Mouse (Mus musculus) left cerebral cortex, postnatal 36 days (tissue): ENCODE data around the gene Cbx4. TPM values are rescaled to one million over a fixed set of nuclear protein-coding genes. Genes with fewer than 3 reads are reported as not detected.

Experiments used
- DNase-seq, 2 experiments: peaks; one replicate each; pipeline ENCODE4 v3.0.0; 2021 to 2022; ENCODE audit warnings: low spot score in 2 of 2, mixed read lengths in 1 of 2
- intact Hi-C: fragments of 180-260 bp; cut with DNase I; formaldehyde crosslinking; loops from one replicate; pipeline ENCODE4 v1.15.1; 2025
- total RNA-seq, 2 experiments: library from RNA; stranded (reverse); gene quantifications; 2 replicates each; pipeline ENCODE4 v1.2.3; 2021

Gene Cbx4
- total RNA-seq, 2 experiments from 2014 or later = 60.9 to 68.6 TPM

DNA sequence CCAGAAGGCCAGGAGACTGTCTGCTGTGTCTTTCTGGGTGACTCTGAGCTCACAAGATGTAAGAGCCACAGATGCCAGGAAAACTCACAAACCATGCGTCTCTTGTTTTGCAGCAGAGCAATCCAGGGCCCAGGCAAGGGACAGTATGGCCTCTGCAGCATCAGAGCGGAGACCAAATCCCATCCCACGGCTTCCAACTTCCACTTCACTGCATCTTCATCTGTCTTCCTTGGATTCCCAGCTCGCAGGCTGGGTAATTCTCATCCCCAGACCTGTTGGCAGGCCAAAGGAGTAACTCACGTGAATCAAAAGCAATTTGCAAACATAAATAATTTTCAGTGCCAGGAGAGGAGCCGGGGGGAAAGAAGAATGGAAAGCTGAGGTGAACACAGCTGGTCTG is 13.0 kb downstream of the Cbx4 start:
- DNase-seq = no peak
- intact Hi-C loops = no loop called here

DNA sequence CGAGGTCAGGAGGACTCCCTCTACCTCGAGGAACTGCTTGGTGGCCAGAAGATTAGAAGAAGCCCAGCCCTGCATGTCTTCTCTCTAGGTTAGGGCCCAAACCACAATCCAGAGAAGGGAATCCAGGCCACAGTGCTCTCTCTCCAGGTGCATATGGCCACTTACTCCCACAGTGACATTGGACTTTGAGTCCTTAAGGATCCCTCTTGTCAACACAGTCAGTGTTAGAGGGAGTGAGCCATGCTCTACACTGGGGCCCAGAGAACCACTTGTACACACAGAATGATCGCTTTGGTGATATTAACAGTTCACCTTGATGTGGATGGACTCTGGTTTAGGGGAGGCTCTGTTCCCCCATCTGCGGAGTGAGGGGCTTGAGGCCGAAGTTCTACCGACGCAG is 13.8 kb downstream of the Cbx4 start:
- no peak for DNase-seq

DNA sequence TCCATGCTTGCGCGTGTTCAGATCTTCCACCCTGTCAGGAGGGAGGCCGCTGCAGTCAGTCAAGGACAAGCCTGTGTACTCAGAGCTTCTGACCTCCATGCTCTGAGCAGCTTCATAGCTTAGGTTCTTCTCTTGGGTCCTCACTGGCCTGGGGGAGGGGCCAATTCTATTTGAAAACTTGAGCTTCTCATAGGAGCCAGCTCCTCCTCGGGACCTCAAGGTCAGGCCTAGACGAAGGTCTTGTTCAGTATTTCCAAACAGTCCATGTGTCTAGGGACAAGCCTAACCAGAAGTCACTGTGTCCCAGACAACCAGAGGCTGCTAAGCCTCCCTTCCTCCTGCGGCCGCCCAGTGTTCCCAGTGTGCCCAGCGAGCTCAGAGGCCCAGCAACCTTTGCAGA is 19.2 kb downstream of the Cbx4 start:
- intact Hi-C loops = no loop called here
- no peak for DNase-seq

More for the DNA sequence above, 13.8 kb downstream of the Cbx4 start:
- intact Hi-C loops = no loop called here

DNA sequence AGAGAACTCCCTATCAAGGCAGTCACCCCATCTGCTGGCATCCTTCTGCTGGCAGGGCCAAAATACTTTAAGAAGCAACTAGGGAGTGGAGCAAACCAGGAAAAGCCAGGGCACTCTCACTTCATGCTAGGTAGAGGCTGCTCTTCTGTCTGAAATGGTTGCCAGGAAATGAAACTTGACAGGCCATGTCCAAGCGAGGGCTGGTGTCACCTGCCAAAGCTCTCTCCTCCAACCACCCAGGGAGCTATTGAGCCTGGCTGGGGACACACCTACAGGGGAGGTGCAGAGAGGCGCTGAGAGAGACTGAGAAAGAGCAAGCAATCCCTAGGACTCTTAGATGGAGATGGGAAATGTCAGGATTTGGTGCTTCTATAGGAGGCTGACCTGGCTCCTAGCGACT is 26.8 kb downstream of the Cbx4 start:
- DNase-seq = no peak
- intact Hi-C loops = no loop called here

DNA sequence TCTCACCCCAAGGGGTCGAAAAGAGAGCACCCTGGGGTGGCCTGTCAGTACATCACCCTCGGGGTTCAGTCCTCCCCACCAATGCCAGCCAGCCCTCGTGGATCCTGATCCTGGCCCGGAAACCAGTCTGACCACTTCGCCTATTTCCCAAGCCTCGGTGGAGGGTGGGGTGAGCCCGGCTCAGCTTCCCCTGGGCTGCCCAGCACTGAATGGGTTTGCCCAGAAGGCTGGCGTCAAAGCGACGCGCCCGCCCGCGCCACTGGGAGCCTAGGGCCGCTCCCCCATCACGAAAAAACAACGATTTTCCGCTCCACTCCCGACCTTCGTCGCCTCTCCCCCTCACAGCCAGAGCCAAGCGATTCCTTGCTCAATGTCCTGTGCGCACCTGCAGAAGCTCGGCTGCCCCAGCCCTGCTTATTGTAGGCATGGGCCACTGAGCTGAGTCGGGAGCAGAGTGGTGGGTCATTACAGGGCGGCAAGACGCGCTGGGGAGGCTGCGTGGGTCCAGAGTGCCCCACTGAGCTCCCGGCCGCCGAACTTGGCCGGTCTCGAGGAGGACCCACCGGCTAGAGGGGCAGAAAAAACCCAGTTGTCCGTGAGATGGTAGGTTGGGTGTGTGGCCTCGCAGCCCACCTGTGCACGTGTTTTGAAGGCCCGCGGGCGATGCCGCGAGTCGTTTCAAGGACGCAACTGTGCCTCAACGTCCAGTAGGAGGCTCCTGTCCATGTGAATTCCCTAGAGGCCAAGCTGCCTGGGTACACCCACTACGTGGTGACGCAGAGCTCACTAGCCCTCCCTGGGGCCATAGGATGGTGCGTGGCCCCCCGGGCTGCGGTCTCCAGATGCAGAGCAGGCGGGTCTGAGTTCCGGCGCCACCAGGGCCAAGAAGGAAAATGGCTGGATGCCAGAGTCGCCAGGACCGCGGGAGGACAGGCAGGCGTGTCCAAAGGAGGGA is 27.7 kb downstream of the Cbx4 start:
- peak in 1 of 2 experiments; percentile 17 for DNase-seq
- intact Hi-C loops = no loop called here

DNA sequence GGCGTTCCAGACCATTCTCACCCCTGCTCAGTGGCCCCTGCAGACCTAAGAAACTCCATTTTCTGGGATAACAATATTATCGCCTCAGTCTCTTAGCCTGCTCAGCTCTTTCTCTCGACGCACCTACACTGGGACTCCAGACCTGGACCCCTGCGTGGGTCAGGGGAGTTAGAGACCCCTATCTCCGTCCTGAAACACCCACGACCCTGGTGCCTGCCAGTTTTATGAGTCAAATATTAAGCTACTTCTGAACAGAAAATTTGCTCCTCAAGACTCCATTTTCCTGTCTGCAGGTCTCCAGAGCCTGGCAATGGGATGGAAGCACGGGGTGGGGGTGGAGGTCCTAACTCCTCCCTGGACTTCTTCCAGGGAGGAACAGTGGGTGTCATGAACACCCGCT is 28.7 kb downstream of the Cbx4 start:
- no peak for DNase-seq
- intact Hi-C loops = loop anchor here (1.0 to 2.0 kb wide), 2 partner anchors 16 to 28 kb away; partner anchors contain the start of gene Cbx8

DNA sequence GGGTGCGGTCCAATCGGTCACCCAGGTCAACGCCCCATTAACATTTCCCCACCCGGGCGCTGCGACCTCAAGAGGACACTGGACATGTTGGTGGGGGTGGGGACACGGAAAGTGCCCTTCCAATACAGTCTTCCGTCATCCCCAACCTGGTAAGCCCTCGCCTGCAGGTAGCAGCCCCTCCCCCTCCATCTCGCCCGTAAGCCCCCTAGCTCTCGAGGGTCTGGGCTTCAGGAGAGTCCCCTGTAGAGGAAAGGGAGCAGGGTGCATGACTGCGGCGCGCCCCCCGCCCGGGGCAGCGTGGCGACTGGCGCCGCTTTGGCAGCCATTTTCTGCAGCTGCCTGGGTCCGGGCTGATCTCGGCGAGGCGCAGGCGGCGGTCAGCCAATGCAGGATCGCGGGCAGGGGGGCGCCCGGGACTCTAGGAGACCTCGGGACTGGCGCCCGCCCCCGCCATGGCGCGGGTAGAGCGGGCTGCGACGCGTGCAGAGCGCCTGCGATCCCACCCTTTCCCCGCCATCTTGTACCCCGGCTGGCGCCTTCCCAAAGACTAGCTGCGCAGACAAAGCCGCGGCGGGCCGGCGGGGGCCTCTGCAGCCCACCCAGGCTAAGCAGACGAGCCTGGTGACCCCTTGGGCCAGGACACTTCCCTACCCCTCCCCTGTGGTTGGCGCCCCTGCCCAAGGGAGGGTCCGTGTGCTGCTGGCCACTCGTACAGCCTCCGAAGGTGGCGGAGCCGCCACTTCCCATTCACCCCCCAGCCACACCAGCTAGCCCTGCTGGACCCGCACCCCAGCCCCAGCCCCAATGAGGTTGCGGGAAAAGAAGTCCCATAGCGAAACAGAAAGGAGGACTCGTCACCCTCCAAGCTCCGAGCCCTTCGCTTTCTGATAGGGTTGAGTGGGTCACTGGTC is 29.5 kb downstream of the Cbx4 start:
- DNase-seq = peak in 1 of 2 experiments; percentile 69
- intact Hi-C loops = loop anchor here (1.0 to 2.0 kb wide), 2 partner anchors 16 to 29 kb away; partner anchors contain the start of gene Cbx8

DNA sequence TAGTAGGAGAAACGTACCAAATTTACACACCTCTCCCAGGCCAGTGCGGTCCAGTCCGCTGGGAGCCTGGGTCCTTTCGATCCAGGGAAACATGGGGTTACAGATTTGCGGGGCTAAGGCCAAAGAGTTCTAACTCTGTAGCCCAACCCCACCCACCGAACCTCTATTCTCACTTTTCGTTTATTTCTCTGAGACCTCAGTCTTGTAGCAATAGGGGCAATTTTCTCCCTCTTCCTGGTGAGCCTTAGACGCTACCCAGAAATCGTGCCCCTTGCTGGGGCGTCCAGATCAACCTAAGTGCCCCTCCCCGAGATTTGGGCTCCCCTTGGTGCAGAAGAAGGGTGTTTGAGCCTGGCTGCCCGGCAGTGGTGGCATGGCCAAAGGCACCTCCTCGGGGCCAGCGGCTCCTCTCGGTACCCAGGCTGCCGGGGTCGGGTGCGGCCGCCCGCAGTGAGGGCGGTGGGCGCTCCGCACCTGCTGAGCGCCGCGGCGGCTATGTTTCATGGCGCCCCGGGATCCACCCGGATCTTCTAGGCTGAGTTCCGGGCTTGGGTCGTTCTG is 30.4 kb downstream of the Cbx4 start:
- intact Hi-C loops = loop anchor here (2.0 kb wide), 1 partner anchor 15 kb away; the partner anchor contains the start of gene Cbx8
- DNase-seq = peak in 1 of 2 experiments; percentile 28

DNA sequence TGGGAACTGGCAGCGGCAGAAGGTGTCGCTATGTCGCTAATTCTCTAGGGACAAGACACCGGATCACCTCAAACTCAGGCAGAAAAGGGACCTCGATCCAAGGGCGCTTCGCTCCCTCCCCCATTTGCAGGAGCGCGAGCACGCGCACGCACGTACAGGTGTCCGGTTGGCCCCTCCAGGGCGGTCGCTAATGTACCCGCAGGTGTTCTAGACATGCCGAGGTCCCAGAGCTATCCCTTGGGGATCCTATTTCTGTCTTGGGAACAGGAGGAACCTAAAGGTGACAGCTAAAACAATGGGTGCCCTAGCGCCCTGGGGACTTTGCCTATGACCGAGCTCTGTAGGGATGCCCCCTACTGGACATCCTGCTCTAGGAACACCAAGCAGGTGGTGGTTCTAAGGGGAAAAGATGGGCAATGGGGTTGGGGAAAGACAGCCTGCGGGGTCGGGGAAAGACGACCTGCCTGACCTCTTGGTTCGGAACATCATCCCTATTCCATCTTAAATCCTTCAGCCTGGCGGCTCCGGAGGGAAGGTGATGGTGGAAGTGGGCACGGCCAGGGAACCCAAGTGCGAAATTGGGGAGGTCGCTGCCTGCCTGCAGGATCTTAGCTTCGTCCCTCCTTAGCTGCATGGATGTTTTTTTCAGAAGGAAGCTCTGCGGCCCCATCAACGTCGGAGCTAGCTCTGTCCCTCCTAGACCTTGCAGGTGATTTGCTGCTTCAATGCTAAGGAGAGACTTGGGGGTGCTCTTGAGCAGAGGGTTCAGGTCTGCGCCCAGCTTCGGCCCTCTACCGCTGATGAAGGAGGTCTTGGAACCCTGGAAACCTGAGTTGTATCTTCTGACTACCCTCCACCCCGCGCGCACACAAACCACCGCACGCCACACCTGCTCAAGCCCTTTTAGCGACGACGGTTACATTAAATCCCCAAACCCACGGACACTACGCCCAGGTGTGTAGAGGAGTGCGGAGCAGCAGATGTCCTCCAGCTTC is 31.4 kb downstream of the Cbx4 start:
- intact Hi-C loops = loop anchor here (5.0 kb wide), 1 partner anchor 133 kb away; no protein-coding TSS in a partner anchor
- peak in 1 of 2 experiments; percentile 23 for DNase-seq

DNA sequence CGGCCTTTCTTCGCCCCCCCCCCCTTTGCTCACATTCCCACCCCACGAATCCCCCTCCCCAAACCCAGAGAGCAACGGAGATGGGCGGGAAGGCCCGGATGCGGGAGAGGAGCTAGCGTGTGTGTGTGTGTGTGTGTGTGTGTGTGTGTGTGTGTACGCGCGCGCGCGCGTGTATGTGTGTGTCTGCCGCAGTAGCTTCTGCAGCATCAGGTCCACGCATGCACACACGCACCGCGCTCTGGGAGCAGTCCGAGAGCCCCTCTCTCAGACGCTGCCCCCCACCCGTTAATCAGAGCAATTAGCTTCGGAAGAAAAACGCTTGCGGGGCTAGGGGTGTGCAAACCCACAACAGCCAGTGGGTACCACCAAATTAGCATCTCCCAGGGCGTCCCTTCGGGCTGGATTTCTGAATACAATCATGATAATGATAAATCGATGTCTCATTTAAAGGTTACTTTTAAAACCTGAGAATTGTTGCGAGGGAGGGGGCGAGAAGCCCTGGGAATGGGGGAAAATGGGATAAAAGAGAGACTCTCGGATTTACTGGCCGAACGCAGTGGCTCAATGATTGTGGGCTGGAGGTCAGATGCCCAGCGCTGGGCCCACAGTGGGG is 32.2 kb downstream of the Cbx4 start:
- intact Hi-C loops = loop anchor here (5.0 kb wide), 1 partner anchor 133 kb away; no protein-coding TSS in a partner anchor
- peak in 1 of 2 experiments; percentile 55 for DNase-seq

DNA sequence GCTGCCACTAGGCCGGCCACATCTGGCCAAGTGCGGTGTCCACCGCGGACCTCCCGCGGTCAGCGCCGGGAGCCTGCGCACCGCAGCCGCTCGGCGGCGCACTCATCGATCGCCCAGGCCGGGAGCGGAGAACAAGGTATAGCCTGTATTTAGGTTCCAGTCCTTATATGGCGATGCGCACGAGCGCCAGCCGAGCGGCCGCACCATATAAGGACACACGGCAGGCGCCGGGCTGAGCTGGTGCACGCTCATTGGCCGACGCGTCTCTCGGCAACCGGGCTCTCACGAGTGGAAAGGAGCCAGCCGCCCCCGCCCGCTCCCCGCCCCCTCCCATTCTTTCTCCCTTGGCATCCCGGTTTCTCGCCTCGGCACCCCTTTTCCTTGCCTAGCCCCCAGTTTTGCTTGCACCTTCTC is 32.8 kb downstream of the Cbx4 start:
- DNase-seq = peak; percentile 86 to 88
- intact Hi-C loops = loop anchor here (5.0 kb wide), 1 partner anchor 134 kb away; no protein-coding TSS in a partner anchor

DNA sequence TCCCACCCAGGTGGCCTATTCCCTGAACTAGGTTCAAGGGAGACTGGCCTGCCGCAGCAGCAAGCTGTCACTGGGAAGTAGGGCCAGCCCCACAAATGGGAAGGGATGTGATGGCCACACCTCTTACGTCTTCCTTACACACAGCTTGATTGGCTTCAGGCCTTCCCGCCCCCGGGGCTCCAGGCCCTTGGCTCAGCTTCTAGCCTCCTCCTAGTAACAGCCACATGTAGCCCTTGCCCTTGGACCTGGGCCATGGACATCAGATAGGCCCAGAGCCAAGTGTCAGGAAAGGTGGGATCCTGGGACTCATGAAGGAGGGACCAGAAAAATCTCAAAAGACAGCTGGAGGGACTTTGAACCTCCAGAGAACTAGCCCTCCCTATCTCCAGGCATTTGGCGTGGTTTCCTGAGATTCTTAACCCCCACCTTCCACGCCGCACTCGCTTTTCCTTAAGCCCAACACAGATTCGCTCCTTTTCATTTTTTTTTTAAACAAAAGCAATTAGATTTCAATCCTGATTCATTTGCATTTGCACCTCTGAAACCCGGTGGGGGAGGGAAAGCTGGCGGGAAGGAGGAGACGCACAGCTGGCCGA is 33.3 kb downstream of the Cbx4 start:
- no peak for DNase-seq
- intact Hi-C loops = loop anchor here (5.0 kb wide), 1 partner anchor 135 kb away; no protein-coding TSS in a partner anchor

DNA sequence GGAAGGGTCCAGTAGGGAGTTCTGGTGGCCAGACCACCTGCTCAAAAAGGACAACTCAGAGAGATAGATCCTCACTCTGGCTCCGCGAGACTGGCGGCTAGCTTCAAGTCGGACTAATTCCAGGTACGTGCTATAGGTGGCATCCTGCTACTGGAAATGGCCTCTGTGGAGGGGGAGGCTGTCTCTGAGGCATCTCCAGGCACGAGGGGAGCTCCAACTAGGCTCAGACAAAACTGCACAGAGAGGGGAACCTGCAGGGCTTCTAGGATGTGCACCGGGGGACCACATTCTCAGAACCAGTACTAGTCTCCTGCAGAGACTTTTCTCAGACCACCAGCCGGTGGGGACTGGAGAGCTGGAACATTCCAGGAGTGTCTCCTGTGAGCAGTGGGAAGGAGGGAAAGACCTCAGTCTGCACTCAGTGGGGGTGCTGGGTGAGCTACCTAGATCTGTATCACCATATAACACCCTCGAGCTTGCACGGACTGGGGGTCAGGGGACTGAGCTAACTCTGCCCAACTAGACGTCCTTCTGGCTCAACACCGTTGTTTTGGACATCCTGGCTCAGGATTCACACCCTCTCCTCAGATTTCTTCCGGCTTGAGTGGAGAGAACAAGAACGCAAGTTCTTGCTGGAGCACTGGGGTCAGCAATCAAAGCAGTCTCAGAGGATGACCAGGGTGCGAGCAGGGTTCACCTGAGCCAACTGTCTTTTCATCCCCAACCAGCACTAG is 33.9 kb downstream of the Cbx4 start:
- DNase-seq = no peak
- intact Hi-C loops = loop anchor here (5.0 kb wide), 1 partner anchor 135 kb away; no protein-coding TSS in a partner anchor

DNA sequence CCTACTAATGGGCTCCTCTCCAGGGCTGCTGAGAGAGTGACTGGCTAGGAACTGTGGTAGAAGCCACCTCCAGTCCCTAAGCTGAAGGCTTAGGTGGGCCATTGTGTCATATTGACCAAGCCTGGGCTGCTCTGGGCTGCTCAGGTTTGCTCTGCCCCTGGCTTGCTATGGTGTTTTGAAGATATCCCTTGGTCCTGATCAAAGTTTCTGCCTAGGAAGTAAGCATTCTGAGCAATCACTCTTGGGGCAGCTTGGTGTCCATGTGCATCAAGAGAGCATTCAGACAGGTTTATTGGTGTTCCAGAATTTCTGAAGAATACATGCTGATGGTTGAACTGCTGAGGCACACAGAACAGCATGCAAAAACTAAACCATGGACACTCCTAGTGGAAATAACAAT is 34.6 kb downstream of the Cbx4 start:
- DNase-seq = no peak
- intact Hi-C loops = loop anchor here (5.0 kb wide), 1 partner anchor 136 kb away; no protein-coding TSS in a partner anchor

DNA sequence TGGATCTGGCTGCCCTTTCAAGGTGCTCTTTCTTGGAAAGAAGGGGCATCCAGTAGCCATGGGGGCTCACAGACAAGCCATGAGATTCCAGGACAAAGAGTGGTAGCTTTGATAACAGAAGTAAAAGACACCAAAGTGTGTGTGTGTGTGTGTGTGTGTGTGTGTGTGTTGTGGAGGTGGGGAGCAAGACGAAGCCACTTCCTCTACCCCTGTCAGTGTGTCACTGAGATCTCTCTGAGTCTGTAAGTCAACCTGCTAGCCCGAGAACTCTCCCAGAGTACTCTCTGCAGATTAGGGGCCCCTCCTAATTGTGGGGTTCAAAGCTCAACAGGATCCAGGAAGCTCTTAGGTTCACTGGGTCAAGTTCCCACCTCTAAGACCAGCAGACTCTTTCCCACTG is 35.7 kb downstream of the Cbx4 start:
- DNase-seq = no peak
- intact Hi-C loops = loop anchor here (5.0 kb wide), 1 partner anchor 137 kb away; no protein-coding TSS in a partner anchor

DNA sequence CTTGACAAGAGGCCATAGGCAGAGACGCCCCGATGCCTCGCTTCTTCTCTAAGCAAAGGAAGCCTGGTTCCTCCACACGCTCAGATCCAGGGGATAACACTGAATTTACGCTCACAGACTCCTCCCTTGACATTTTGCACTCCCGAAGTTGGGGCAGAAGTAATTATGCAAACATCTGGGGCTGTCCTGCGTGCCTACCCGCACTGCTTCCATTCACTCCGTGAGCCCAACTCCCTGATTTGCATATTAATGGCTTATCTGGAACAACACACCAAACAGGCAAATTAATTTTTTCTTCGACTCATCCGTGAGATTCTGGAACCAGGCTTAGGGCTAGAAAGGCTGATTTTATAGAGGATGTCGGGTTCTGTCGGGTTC is 37.9 kb downstream of the Cbx4 start:
- intact Hi-C loops = no loop called here
- DNase-seq = no peak
